Mouse (Mus musculus): Measurements from ENCODE around the gene Ccdc33. TPM values are rescaled to one million over a fixed set of nuclear protein-coding genes. Genes with fewer than 3 reads are reported as not detected.

The Ccdc33 gene
- polyA plus RNA-seq, 1 experiment from 2014 or later, result 0.43 TPM

GRCm38 (mm10) chr9:57995282-57995681 is 123.3 kb downstream of the Ccdc33 start:
- H3K36me3 ChIP-seq (ENCODE audit: control insufficient read depth, insufficient read depth, low read length), result no peaks in the 10 kb centered on the region
- H3K9me3 ChIP-seq (ENCODE audit: control insufficient read depth, low read length), result no peaks in the 10 kb centered on the region
- WGBS, result 33% methylated on average over 4 of the region's 4 CpGs
- no peak overlapping the region for H3K4me2 ChIP-seq (ENCODE audit: low read length)
- no peak for ATAC-seq
- no peak overlapping the region for H3K4me3 ChIP-seq (ENCODE audit: low read length)
- H3K4me1 ChIP-seq (ENCODE audit: control insufficient read depth, insufficient read depth, low read depth, low read length), result peaks cover 11% of the 10 kb centered on the region
- H3K27ac ChIP-seq (ENCODE audit: low read depth, low read length), result no peak overlapping the region
- peaks cover 10% of the 10 kb centered on the region; the same call in 1 of the 2 replicates for H3K27me3 ChIP-seq (replicated peaks; ENCODE audit: control insufficient read depth, insufficient read depth, low read length)
- H3K9ac ChIP-seq (ENCODE audit: low read depth, low read length), result no peak overlapping the region

- no peak overlapping the region for H3K4me2 ChIP-seq (ENCODE audit: low read length)
- WGBS, result 35% methylated on average over 8 of the region's 8 CpGs
- H3K4me3 ChIP-seq (ENCODE audit: low read length), result no peak overlapping the region
- H3K27me3 ChIP-seq (replicated peaks; ENCODE audit: control insufficient read depth, insufficient read depth, low read length), result 0 out of 2 replicates have a peak, but pooled peaks cover 5% of the 10 kb centered on the region
- ATAC-seq, result 0 out of 2 replicates have a peak, but pooled peaks have one; percentile 32
- no peak overlapping the region for H3K9ac ChIP-seq (ENCODE audit: low read depth, low read length)
- H3K36me3 ChIP-seq (ENCODE audit: control insufficient read depth, insufficient read depth, low read length), result no peaks in the 10 kb centered on the region
- no peak overlapping the region for H3K27ac ChIP-seq (ENCODE audit: low read depth, low read length)
- no peaks in the 10 kb centered on the region for H3K9me3 ChIP-seq (ENCODE audit: control insufficient read depth, low read length)
- H3K4me1 ChIP-seq (ENCODE audit: control insufficient read depth, insufficient read depth, low read depth, low read length), result peaks cover 9% of the 10 kb centered on the region
Observed at GRCm38 (mm10) chr9:57992781-57993591, 125.6 kb downstream of the Ccdc33 start.

- H3K4me1 ChIP-seq (ENCODE audit: control insufficient read depth, insufficient read depth, low read depth, low read length), result peaks cover 4% of the 10 kb centered on the region
- ATAC-seq, result no peak
- H3K4me2 ChIP-seq (ENCODE audit: low read length), result no peak overlapping the region
- H3K27ac ChIP-seq (ENCODE audit: low read depth, low read length), result no peak overlapping the region
- H3K9me3 ChIP-seq (ENCODE audit: control insufficient read depth, low read length), result no peaks in the 10 kb centered on the region
- H3K27me3 ChIP-seq (replicated peaks; ENCODE audit: control insufficient read depth, insufficient read depth, low read length), result 0 out of 2 replicates have a peak, but pooled peaks cover 3% of the 10 kb centered on the region
- H3K9ac ChIP-seq (ENCODE audit: low read depth, low read length), result no peak overlapping the region
- no peaks in the 10 kb centered on the region for H3K36me3 ChIP-seq (ENCODE audit: control insufficient read depth, insufficient read depth, low read length)
- 81% methylated on average over 3 of the region's 3 CpGs for WGBS
- H3K4me3 ChIP-seq (ENCODE audit: low read length), result no peak overlapping the region
Observed at GRCm38 (mm10) chr9:57992060-57992459, 126.6 kb downstream of the Ccdc33 start.

GRCm38 (mm10) chr9:57990438-57991110 is 128.0 kb downstream of the Ccdc33 start:
- WGBS, result 42% methylated on average over 10 of the region's 10 CpGs
- peaks cover 4% of the 10 kb centered on the region for H3K4me1 ChIP-seq (ENCODE audit: control insufficient read depth, insufficient read depth, low read depth, low read length)
- ATAC-seq, result no peak

GRCm38 (mm10) chr9:57989309-57989708 is 129.3 kb downstream of the Ccdc33 start:
- Histone ChIP-seq H3K27ac (ENCODE audit: low read depth, low read length) (no peak overlapping the region), H3K4me3 (ENCODE audit: low read length) (no peak overlapping the region), H3K9ac (ENCODE audit: low read depth, low read length) (no peak overlapping the region), H3K4me1 (ENCODE audit: control insufficient read depth, insufficient read depth, low read depth, low read length) (peaks cover 4% of the 10 kb centered on the region), H3K4me2 (ENCODE audit: low read length) (no peak overlapping the region), H3K27me3 (replicated peaks; ENCODE audit: control insufficient read depth, insufficient read depth, low read length) (no peaks in the 10 kb centered on the region), H3K36me3 (ENCODE audit: control insufficient read depth, insufficient read depth, low read length) (no peaks in the 10 kb centered on the region), H3K9me3 (ENCODE audit: control insufficient read depth, low read length) (no peaks in the 10 kb centered on the region)
- ATAC-seq, result no peak
- 89% methylated on average over 6 of the region's 6 CpGs for WGBS

More at GRCm38 (mm10) chr9:57990438-57991110, 128.0 kb downstream of the Ccdc33 start:
- Histone ChIP-seq H3K27ac (ENCODE audit: low read depth, low read length) (no peak overlapping the region), H3K4me2 (ENCODE audit: low read length) (no peak overlapping the region), H3K9me3 (ENCODE audit: control insufficient read depth, low read length) (no peaks in the 10 kb centered on the region), H3K9ac (ENCODE audit: low read depth, low read length) (no peak overlapping the region), H3K36me3 (ENCODE audit: control insufficient read depth, insufficient read depth, low read length) (no peaks in the 10 kb centered on the region), H3K4me3 (ENCODE audit: low read length) (no peak overlapping the region), H3K27me3 (replicated peaks; ENCODE audit: control insufficient read depth, insufficient read depth, low read length) (no peaks in the 10 kb centered on the region)

GRCm38 (mm10) chr9:57988098-57988497 is 130.5 kb downstream of the Ccdc33 start:
- Histone ChIP-seq H3K9ac (ENCODE audit: low read depth, low read length) (no peak overlapping the region), H3K4me3 (ENCODE audit: low read length) (no peak overlapping the region), H3K27ac (ENCODE audit: low read depth, low read length) (no peak overlapping the region), H3K27me3 (replicated peaks; ENCODE audit: control insufficient read depth, insufficient read depth, low read length) (no peaks in the 10 kb centered on the region), H3K36me3 (ENCODE audit: control insufficient read depth, insufficient read depth, low read length) (no peaks in the 10 kb centered on the region), H3K4me2 (ENCODE audit: low read length) (no peak overlapping the region), H3K4me1 (ENCODE audit: control insufficient read depth, insufficient read depth, low read depth, low read length) (peaks cover 3% of the 10 kb centered on the region), H3K9me3 (ENCODE audit: control insufficient read depth, low read length) (no peaks in the 10 kb centered on the region)
- 83% methylated on average over 2 of the region's 2 CpGs for WGBS
- no peak for ATAC-seq

DNA sequence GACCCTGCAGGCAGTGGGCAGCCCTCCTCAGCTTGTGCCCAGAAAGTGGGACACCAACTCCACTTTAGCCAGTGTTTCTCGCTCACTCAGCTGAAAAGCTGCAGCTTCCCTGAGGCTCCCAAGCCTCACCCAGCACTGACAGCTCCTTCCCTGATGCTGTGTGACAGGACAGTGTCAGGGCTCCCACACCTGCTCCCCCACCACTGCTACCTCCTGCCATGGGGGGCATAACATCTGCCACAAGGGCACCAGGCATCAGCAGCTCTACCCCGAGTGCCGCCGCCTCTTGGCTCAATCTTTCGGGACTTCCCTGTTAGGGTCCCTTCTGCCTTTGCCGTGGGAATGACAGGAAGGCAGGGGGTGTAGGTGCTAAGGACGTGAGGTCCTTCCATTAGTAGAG is 132.3 kb downstream of the Ccdc33 start:
- Histone ChIP-seq H3K27ac (ENCODE audit: low read depth, low read length) (no peak overlapping the region), H3K9me3 (ENCODE audit: control insufficient read depth, low read length) (no peaks in the 10 kb centered on the region), H3K9ac (ENCODE audit: low read depth, low read length) (no peak overlapping the region), H3K4me3 (ENCODE audit: low read length) (no peak overlapping the region), H3K4me1 (ENCODE audit: control insufficient read depth, insufficient read depth, low read depth, low read length) (no peaks in the 10 kb centered on the region), H3K36me3 (ENCODE audit: control insufficient read depth, insufficient read depth, low read length) (no peaks in the 10 kb centered on the region), H3K4me2 (ENCODE audit: low read length) (no peak overlapping the region), H3K27me3 (replicated peaks; ENCODE audit: control insufficient read depth, insufficient read depth, low read length) (no peaks in the 10 kb centered on the region)
- ATAC-seq, result no peak
- 86% methylated on average over 7 of the region's 7 CpGs for WGBS

- no peak overlapping the region for H3K9ac ChIP-seq (ENCODE audit: low read depth, low read length)
- no peak overlapping the region for H3K4me2 ChIP-seq (ENCODE audit: low read length)
- H3K36me3 ChIP-seq (ENCODE audit: control insufficient read depth, insufficient read depth, low read length), result no peaks in the 10 kb centered on the region
- H3K9me3 ChIP-seq (ENCODE audit: control insufficient read depth, low read length), result no peaks in the 10 kb centered on the region
- H3K4me3 ChIP-seq (ENCODE audit: low read length), result no peak overlapping the region
- H3K4me1 ChIP-seq (ENCODE audit: control insufficient read depth, insufficient read depth, low read depth, low read length), result no peaks in the 10 kb centered on the region
- ATAC-seq, result no peak
- H3K27me3 ChIP-seq (replicated peaks; ENCODE audit: control insufficient read depth, insufficient read depth, low read length), result no peaks in the 10 kb centered on the region
- no peak overlapping the region for H3K27ac ChIP-seq (ENCODE audit: low read depth, low read length)
- WGBS, result 86% methylated on average over 8 of the region's 8 CpGs
Observed at GRCm38 (mm10) chr9:57985304-57985703, 133.3 kb downstream of the Ccdc33 start.

GRCm38 (mm10) chr9:57980570-57980969 is 138.1 kb downstream of the Ccdc33 start:
- Histone ChIP-seq H3K27me3 (replicated peaks; ENCODE audit: control insufficient read depth, insufficient read depth, low read length) (no peaks in the 10 kb centered on the region), H3K9ac (ENCODE audit: low read depth, low read length) (no peak overlapping the region), H3K4me2 (ENCODE audit: low read length) (no peak overlapping the region), H3K27ac (ENCODE audit: low read depth, low read length) (no peak overlapping the region), H3K36me3 (ENCODE audit: control insufficient read depth, insufficient read depth, low read length) (no peaks in the 10 kb centered on the region), H3K9me3 (ENCODE audit: control insufficient read depth, low read length) (no peaks in the 10 kb centered on the region), H3K4me1 (ENCODE audit: control insufficient read depth, insufficient read depth, low read depth, low read length) (no peaks in the 10 kb centered on the region), H3K4me3 (ENCODE audit: low read length) (no peak overlapping the region)
- no peak for ATAC-seq
- 85% methylated on average over 10 of the region's 10 CpGs for WGBS

Measured in hindbrain, embryonic 16.5 days (tissue).